Mouse (Mus musculus): ENCODE measurements around the gene Tex52. TPM values are rescaled to one million over a fixed set of nuclear protein-coding genes. Genes with fewer than 3 reads are reported as not detected.

Tex52 gene
- polyA plus RNA-seq, 1 experiment = 0.18 TPM

GRCm38 (mm10) chr6:128404708-128405107, 29.5 kb downstream of the Tex52 start:
- Histone ChIP-seq H3K4me3 (replicated peaks) (no peak overlapping the region), H3K4me1 (no peaks in the 10 kb centered on the region; the same call in 1 of the 2 replicates), H3K36me3 (replicated peaks; ENCODE audit: low read length) (peaks cover 28% of the 10 kb centered on the region), H3K27me3 (replicated peaks) (peaks cover 14% of the 10 kb centered on the region), H3K9me3 (no peaks in the 10 kb centered on the region)
- no peak for TF ChIP-seq GATA1 (IDR thresholded peaks at IDR 0.05; ENCODE audit: borderline replicate concordance, low read length)
- TF ChIP-seq FLI1 (IDR thresholded peaks at IDR 0.05; ENCODE audit: low read length) = no peak

DNA sequence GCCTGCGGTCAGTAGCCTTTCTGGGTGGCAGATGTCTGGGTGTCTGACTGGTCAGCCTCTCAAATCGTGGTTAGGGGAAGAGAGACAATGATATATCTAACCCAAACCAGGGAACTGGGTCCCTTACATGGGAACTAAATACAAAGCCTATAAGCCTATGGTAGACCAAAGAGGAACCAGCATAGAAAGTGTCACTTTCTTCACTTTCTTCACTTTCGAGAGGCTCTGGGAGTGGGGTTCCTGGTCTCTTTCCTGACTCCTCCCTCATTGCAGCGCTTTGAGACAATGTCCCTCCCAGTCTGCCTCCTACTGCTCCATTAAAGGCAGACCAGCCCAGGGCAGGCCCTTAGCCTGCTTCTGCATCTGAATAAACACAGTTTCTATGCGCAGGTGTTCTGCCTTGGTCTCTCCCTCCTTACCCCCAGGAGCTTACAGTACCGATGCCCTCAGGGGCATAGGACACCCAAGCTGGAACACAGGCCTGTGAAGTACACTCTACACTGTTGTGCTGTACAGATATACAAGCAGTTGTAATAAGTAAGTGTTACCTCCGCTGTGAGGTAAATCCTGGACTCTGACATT, 33.4 kb downstream of the Tex52 start:
- no peaks in the 10 kb centered on the region; the same call in 1 of the 2 replicates for H3K4me1 ChIP-seq
- no peaks in the 10 kb centered on the region for H3K9me3 ChIP-seq
- no peaks in the 10 kb centered on the region for H3K27me3 ChIP-seq (replicated peaks)
- no peak overlapping the region for H3K4me3 ChIP-seq (replicated peaks)
- H3K36me3 ChIP-seq (replicated peaks; ENCODE audit: low read length) = peaks cover 66% of the 10 kb centered on the region
- TF ChIP-seq FLI1 (IDR thresholded peaks at IDR 0.05; ENCODE audit: low read length) = no peak
- no peak for TF ChIP-seq GATA1 (IDR thresholded peaks at IDR 0.05; ENCODE audit: borderline replicate concordance, low read length)

- TF ChIP-seq GATA1 (IDR thresholded peaks at IDR 0.05; ENCODE audit: borderline replicate concordance, low read length) = no peak
- Histone ChIP-seq H3K4me1 (peaks cover 7% of the 10 kb centered on the region), H3K36me3 (replicated peaks; ENCODE audit: low read length) (peaks cover 74% of the 10 kb centered on the region), H3K9me3 (no peaks in the 10 kb centered on the region), H3K4me3 (replicated peaks) (no peak overlapping the region), H3K27me3 (replicated peaks) (no peaks in the 10 kb centered on the region)
Measured at GRCm38 (mm10) chr6:128410305-128410704, 35.0 kb downstream of the Tex52 start.

DNA sequence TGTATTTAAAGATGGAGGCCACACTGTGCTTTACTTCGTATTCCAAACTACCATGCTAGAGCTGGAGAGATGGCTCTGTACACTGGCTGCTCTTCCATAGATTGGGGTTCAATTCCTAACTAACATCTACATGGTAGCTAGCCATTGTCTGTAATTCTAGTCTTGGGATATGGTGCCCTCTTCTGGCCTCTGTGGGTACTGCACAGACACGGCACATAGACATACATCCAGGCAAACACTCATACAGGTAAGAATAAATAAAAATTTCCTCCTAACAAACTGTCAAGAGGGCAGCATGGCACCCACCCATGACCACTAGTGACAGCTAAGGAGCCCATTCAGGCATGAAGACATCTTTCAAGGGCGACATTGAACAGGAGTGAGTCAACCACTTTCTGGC, 35.9 kb downstream of the Tex52 start:
- H3K4me1 ChIP-seq = peaks cover 7% of the 10 kb centered on the region
- no peaks in the 10 kb centered on the region for H3K27me3 ChIP-seq (replicated peaks)
- peaks cover 80% of the 10 kb centered on the region for H3K36me3 ChIP-seq (replicated peaks; ENCODE audit: low read length)
- no peak for TF ChIP-seq GATA1 (IDR thresholded peaks at IDR 0.05; ENCODE audit: borderline replicate concordance, low read length)
- no peak for TF ChIP-seq FLI1 (IDR thresholded peaks at IDR 0.05; ENCODE audit: low read length)
- no peaks in the 10 kb centered on the region for H3K9me3 ChIP-seq
- H3K4me3 ChIP-seq (replicated peaks) = no peak overlapping the region

- H3K27me3 ChIP-seq (replicated peaks) = no peaks in the 10 kb centered on the region
- TF ChIP-seq FLI1 (IDR thresholded peaks at IDR 0.05; ENCODE audit: low read length) (no peak), GATA1 (IDR thresholded peaks at IDR 0.05; ENCODE audit: borderline replicate concordance, low read length) (no peak)
- peaks cover 39% of the 10 kb centered on the region for H3K36me3 ChIP-seq (replicated peaks; ENCODE audit: low read length)
- peaks cover 22% of the 10 kb centered on the region for H3K4me1 ChIP-seq
- no peaks in the 10 kb centered on the region for H3K9me3 ChIP-seq
- H3K4me3 ChIP-seq (replicated peaks) = no peak overlapping the region
Measured at GRCm38 (mm10) chr6:128416169-128416568, 40.9 kb downstream of the Tex52 start.

DNA sequence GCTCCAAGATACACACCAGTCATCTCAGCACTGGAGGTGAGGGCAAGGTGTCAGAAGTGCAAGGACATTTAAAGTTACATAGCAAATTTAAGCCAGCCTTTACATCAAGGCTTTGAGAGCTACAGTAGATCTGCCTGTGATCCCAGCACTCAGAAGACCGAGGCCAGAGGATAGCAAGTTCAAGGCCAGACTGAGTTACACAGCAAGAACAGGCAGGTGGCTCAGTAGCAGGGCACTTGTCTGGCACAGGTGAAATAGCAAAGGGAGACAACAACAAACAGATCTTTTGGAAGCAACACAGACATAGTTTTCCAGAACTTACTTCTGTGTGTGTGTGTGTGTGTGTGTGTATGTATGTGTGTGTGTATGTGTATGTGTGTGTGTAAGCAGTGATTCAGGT, 42.8 kb downstream of the Tex52 start:
- peaks cover 20% of the 10 kb centered on the region for H3K36me3 ChIP-seq (replicated peaks; ENCODE audit: low read length)

GRCm38 (mm10) chr6:128421036-128421435, 45.8 kb downstream of the Tex52 start:
- H3K4me3 ChIP-seq (replicated peaks) = peak overlapping the region; percentile 75
- H3K36me3 ChIP-seq (replicated peaks; ENCODE audit: low read length) = peaks cover 2% of the 10 kb centered on the region
- no peaks in the 10 kb centered on the region for H3K9me3 ChIP-seq
- TF ChIP-seq GATA1 (IDR thresholded peaks at IDR 0.05; ENCODE audit: borderline replicate concordance, low read length) = no peak
- no peak for TF ChIP-seq FLI1 (IDR thresholded peaks at IDR 0.05; ENCODE audit: low read length)
- no peaks in the 10 kb centered on the region for H3K27me3 ChIP-seq (replicated peaks)
- H3K4me1 ChIP-seq = peaks cover 36% of the 10 kb centered on the region

More for the DNA sequence above, 42.8 kb downstream of the Tex52 start:
- H3K9me3 ChIP-seq = no peaks in the 10 kb centered on the region
- no peak overlapping the region for H3K4me3 ChIP-seq (replicated peaks)
- peaks cover 34% of the 10 kb centered on the region for H3K4me1 ChIP-seq
- H3K27me3 ChIP-seq (replicated peaks) = no peaks in the 10 kb centered on the region
- TF ChIP-seq FLI1 (IDR thresholded peaks at IDR 0.05; ENCODE audit: low read length) = no peak
- no peak for TF ChIP-seq GATA1 (IDR thresholded peaks at IDR 0.05; ENCODE audit: borderline replicate concordance, low read length)

DNA sequence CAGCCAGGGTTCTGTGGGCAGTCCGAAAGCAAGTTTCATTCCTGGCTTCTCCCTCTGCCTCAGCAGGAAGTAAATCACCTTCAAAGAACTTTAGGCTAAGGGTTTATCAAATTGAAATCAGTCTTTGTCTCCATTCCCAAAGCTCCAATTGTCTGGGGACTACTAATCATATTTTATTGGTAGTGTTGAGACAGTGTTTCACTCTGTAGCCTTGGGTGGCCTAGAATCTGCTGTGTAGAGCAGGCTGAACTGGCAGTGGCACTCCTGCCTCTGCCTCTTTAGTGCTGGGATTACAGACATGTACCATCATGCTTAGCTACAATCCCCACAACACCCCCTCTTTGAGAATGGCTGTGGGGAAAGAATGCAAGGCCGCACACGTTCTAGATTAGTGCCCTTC, 46.2 kb downstream of the Tex52 start:
- no peaks in the 10 kb centered on the region for H3K27me3 ChIP-seq (replicated peaks)
- no peaks in the 10 kb centered on the region for H3K36me3 ChIP-seq (replicated peaks; ENCODE audit: low read length)
- no peaks in the 10 kb centered on the region for H3K9me3 ChIP-seq
- TF ChIP-seq FLI1 (IDR thresholded peaks at IDR 0.05; ENCODE audit: low read length) = no peak
- TF ChIP-seq GATA1 (IDR thresholded peaks at IDR 0.05; ENCODE audit: borderline replicate concordance, low read length) = no peak
- H3K4me3 ChIP-seq (replicated peaks) = peak overlapping the region; percentile 75
- H3K4me1 ChIP-seq = peaks cover 36% of the 10 kb centered on the region

DNA sequence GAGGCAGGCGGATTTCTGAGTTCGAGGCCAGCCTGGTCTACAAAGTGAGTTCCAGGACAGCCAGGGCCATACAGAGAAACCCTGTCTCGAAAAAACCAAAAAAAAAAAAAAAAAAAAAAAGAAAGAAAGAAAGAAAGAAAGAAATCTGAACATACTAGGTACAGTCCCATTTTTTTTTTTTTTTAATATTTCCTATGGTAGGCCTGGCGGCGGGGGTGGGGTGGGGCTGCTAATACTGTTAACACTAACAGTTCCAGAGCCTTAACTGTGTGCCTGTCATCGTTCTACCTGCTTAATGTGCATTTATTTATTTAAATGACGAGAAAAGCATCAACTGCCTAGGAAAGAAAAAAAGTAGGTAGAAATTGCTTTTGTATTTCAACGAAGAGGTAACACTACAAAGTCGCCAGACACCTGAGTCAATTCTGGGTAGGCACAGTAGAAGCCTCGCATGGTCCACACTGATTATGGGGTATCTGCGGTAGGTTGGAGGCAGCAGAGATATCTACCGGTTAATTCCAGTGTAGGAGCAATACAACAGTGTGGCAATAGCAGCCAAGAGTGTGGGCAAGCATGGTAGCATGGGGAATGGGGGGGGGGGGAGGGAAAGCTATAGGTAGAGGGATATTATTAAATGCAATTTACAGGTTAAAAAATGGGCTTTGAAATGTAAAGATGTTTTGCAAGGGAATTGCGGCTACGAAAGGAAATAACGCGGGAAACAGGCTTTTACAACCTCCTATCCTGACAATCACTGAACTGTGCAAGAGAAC, 48.4 kb downstream of the Tex52 start:
- TF ChIP-seq FLI1 (IDR thresholded peaks at IDR 0.05; ENCODE audit: low read length) (no peak), GATA1 (IDR thresholded peaks at IDR 0.05; ENCODE audit: borderline replicate concordance, low read length) (no peak)
- Histone ChIP-seq H3K4me1 (peaks cover 30% of the 10 kb centered on the region), H3K36me3 (replicated peaks; ENCODE audit: low read length) (peaks cover 18% of the 10 kb centered on the region), H3K9me3 (no peaks in the 10 kb centered on the region), H3K4me3 (replicated peaks) (peak overlapping the region; percentile 98), H3K27me3 (replicated peaks) (no peaks in the 10 kb centered on the region)

- TF ChIP-seq FLI1 (IDR thresholded peaks at IDR 0.05; ENCODE audit: low read length) = 0 out of 2 replicates have a peak, but pooled peaks have one; percentile 35
- TF ChIP-seq GATA1 (IDR thresholded peaks at IDR 0.05; ENCODE audit: borderline replicate concordance, low read length) = no peak
Measured at GRCm38 (mm10) chr6:128424269-128425019, 49.2 kb downstream of the Tex52 start, which contains the start of gene Itfg2. Itfg2 (minus strand) TSS chr6:128424931.

More at GRCm38 (mm10) chr6:128424269-128425019, 49.2 kb downstream of the Tex52 start, which contains the start of gene Itfg2:
- peak within 1 kb of the TSS; percentile 98 for H3K4me3 ChIP-seq (replicated peaks)
- no peaks in the 10 kb centered on the region for H3K9me3 ChIP-seq
- H3K4me1 ChIP-seq = peaks cover 30% of the 10 kb centered on the region
- peaks cover 25% of the 10 kb centered on the region for H3K36me3 ChIP-seq (replicated peaks; ENCODE audit: low read length)
- H3K27me3 ChIP-seq (replicated peaks) = no peaks in the 10 kb centered on the region
